Mouse (Mus musculus) ES-E14 (cell line): ENCODE data around the gene 5830411N06Rik. TPM values are rescaled to one million over a fixed set of nuclear protein-coding genes. Genes with fewer than 3 reads are reported as not detected.

ENCODE experiments used
- DNase-seq: peaks from one replicate; pipeline ENCODE4 v3.0.0-alpha.2; 2013; ENCODE audit warnings: low read depth, low spot score
- H3K27ac ChIP-seq: 2 replicates; pipeline ENCODE4 v1.5.1; 2012; ENCODE audit warnings: low read depth, mild to moderate bottlenecking, low read length, moderate library complexity, mixed read lengths; ENCODE audit not compliant: poor library complexity, insufficient read depth, severe bottlenecking
- H3K36me3 ChIP-seq: 2 replicates; pipeline ENCODE4 v1.6.1; 2012; ENCODE audit warnings: mild to moderate bottlenecking, low read length, moderate library complexity, mixed read lengths; ENCODE audit not compliant: control insufficient read depth, poor library complexity, insufficient read depth, severe bottlenecking
- H3K4me1 ChIP-seq, 2 experiments: fragments of 150-350 bp in 1 of 2; sonication (generic) in 1 of 2; 2 replicates each; pipeline ENCODE4 v1.6.1; 2012; ENCODE audit warnings: low read length in 2 of 2, mild to moderate bottlenecking in 1 of 2, mixed read lengths in 1 of 2; ENCODE audit not compliant: control insufficient read depth in 2 of 2, insufficient read depth in 2 of 2, poor library complexity in 1 of 2
- H3K4me3 ChIP-seq, 2 experiments: fragments of 150-350 bp in 1 of 2; sonication (generic) in 1 of 2; 2 replicates each; pipeline ENCODE4 v1.5.1; 2012; ENCODE audit warnings: low read length in 2 of 2, low read depth in 1 of 2, mild to moderate bottlenecking in 1 of 2, mixed read lengths in 1 of 2; ENCODE audit not compliant: insufficient read depth in 1 of 2, poor library complexity in 1 of 2, severe bottlenecking in 1 of 2
- H3K9ac ChIP-seq: 2 replicates; pipeline ENCODE4 v1.6.1; 2012; ENCODE audit warnings: low read depth, mild to moderate bottlenecking, low read length, mixed read lengths; ENCODE audit not compliant: poor library complexity, insufficient read depth, severe bottlenecking
- H3K9me3 ChIP-seq: fragments of 150-350 bp; sonication (generic); 2 replicates; pipeline ENCODE4 v1.6.1; 2012; ENCODE audit warnings: low read depth, mild to moderate bottlenecking, low read length; ENCODE audit not compliant: control insufficient read depth, insufficient read depth
- CHD2 ChIP-seq: IDR thresholded peaks from 2 replicates; pipeline ENCODE4 v1.6.1; 2014; ENCODE audit warnings: mild to moderate bottlenecking, low read depth, low read length, inconsistent platforms
- HCFC1 ChIP-seq: IDR thresholded peaks from 2 replicates; pipeline ENCODE4 v1.6.1; 2012; ENCODE audit warnings: low read length, inconsistent platforms, borderline replicate concordance; ENCODE audit not compliant: insufficient read depth
- MAFK ChIP-seq: IDR thresholded peaks from 2 replicates; pipeline ENCODE4 v1.6.1; 2014; ENCODE audit warnings: mild to moderate bottlenecking, low read depth, low read length, inconsistent platforms; ENCODE audit not compliant: insufficient read depth
- ZC3H11A ChIP-seq: IDR thresholded peaks from 2 replicates; pipeline ENCODE4 v1.6.1; 2012; ENCODE audit warnings: low read depth, mild to moderate bottlenecking, inconsistent platforms, low read length, borderline replicate concordance
- ZNF384 ChIP-seq: IDR thresholded peaks from 2 replicates; pipeline ENCODE4 v1.6.1; 2012; ENCODE audit warnings: low read depth, low read length, inconsistent platforms
- in situ Hi-C, 2 experiments: fragments of 600-800 bp; cut with MboI; formaldehyde crosslinking; loops; one replicate each; pipeline ENCODE4 v1.15.1; 2025; ENCODE audit warnings: low sequenced_read_pairs in 2 of 2, inconsistent platforms in 1 of 2; ENCODE audit not compliant: unreplicated experiment in 2 of 2
- total RNA-seq: library from RNA; depleted of rRNA; stranded (reverse); fragments of 300-350 nt; gene quantifications from 2 replicates; pipeline ENCODE4 v1.2.3, GENCODE M21; 2012

5830411N06Rik gene
- total RNA-seq, 1 experiment: not detected

GRCm38 (mm10) chr7:140224209-140224608, 22.9 kb upstream of the 5830411N06Rik start:
- Histone ChIP-seq H3K4me3 (peak overlapping the region in 1 of 2 experiments; percentile 44; a peak in 2 of 4 replicates), H3K36me3 (no peaks in the 10 kb centered on the region), H3K9ac (no peak overlapping the region), H3K9me3 (no peaks in the 10 kb centered on the region), H3K4me1 (peaks cover 0 to 6% of the 10 kb centered on the region in 2 experiments; a peak in 1 of 4 replicates), H3K27ac (no peak overlapping the region)
- DNase-seq: no peak
- in situ Hi-C loops: no loop called here
- no peak for TF ChIP-seq HCFC1
- no peak for TF ChIP-seq ZC3H11A
- no peak for TF ChIP-seq CHD2
- TF ChIP-seq MAFK: no peak
- TF ChIP-seq ZNF384: no peak

- 0 out of 2 replicates have a peak overlapping the region, but pooled peaks have one; percentile 50 for H3K9ac ChIP-seq
- H3K4me1 ChIP-seq: peaks cover 0 to 6% of the 10 kb centered on the region in 2 experiments; a peak in 1 of 4 replicates
- no peak for DNase-seq
- no peaks in the 10 kb centered on the region for H3K36me3 ChIP-seq
- H3K27ac ChIP-seq: no peak overlapping the region
- in situ Hi-C loops: no loop called here
- peak overlapping the region; percentile 7 to 39; a peak in 1 of 4 replicates for H3K4me3 ChIP-seq
- no peaks in the 10 kb centered on the region for H3K9me3 ChIP-seq
- TF ChIP-seq CHD2 (no peak), HCFC1 (no peak), ZC3H11A (no peak), ZNF384 (no peak), MAFK (no peak)
These were observed 18.6 kb upstream of the 5830411N06Rik start for GRCm38 (mm10) chr7:140228476-140228875.

GRCm38 (mm10) chr7:140231026-140231425, 16.1 kb upstream of the 5830411N06Rik start:
- no peak for DNase-seq
- in situ Hi-C loops: no loop called here
- TF ChIP-seq MAFK: no peak
- TF ChIP-seq HCFC1: no peak
- no peak for TF ChIP-seq CHD2
- TF ChIP-seq ZNF384: no peak
- no peak for TF ChIP-seq ZC3H11A
- Histone ChIP-seq H3K36me3 (no peaks in the 10 kb centered on the region), H3K9ac (no peak overlapping the region), H3K4me1 (no peaks in the 10 kb centered on the region), H3K4me3 (no peak overlapping the region), H3K27ac (no peak overlapping the region), H3K9me3 (no peaks in the 10 kb centered on the region)

- no peaks in the 10 kb centered on the region for H3K9me3 ChIP-seq
- no peak overlapping the region for H3K9ac ChIP-seq
- no peaks in the 10 kb centered on the region for H3K36me3 ChIP-seq
- no peak for TF ChIP-seq CHD2
- TF ChIP-seq ZC3H11A: no peak
- no peak for TF ChIP-seq HCFC1
- no peak for TF ChIP-seq MAFK
- TF ChIP-seq ZNF384: no peak
- H3K4me3 ChIP-seq: no peak overlapping the region
- no peak overlapping the region for H3K27ac ChIP-seq
- H3K4me1 ChIP-seq: no peaks in the 10 kb centered on the region
- in situ Hi-C loops: no loop called here
- DNase-seq: no peak
These were observed 13.4 kb upstream of the 5830411N06Rik start for GRCm38 (mm10) chr7:140233696-140234095.

- no peak overlapping the region for H3K27ac ChIP-seq
- no peak overlapping the region for H3K9ac ChIP-seq
- H3K36me3 ChIP-seq: no peaks in the 10 kb centered on the region
- no peak overlapping the region for H3K4me3 ChIP-seq
- H3K9me3 ChIP-seq: no peaks in the 10 kb centered on the region
- H3K4me1 ChIP-seq: no peaks in the 10 kb centered on the region
- no peak for DNase-seq
- 0 out of 2 replicates have a peak, but pooled peaks have one; percentile 10 for TF ChIP-seq ZNF384
- no peak for TF ChIP-seq CHD2
- in situ Hi-C loops: no loop called here
These were observed 6.8 kb downstream of the 5830411N06Rik start for GRCm38 (mm10) chr7:140253780-140254299.
